Mouse (Mus musculus): ENCODE data around the gene Cpm. TPM values are rescaled to one million over a fixed set of nuclear protein-coding genes. Genes with fewer than 3 reads are reported as not detected.
"Not testable (repeated sequence)": the region's sequence is repeated elsewhere in the genome, so short reads cannot be mapped to it uniquely, and the experiment has no call there.

The Cpm gene
- polyA plus RNA-seq, 1 experiment from 2014 or later, result 6.3 TPM

- not testable (repeated sequence) for H3K27me3 ChIP-seq (ENCODE audit: control insufficient read depth, insufficient read depth, low read length); H3K4me1 ChIP-seq (replicated peaks; ENCODE audit: control insufficient read depth, insufficient read depth, low read length); H3K4me2 ChIP-seq (replicated peaks; ENCODE audit: low read depth, low read length); H3K9ac ChIP-seq (ENCODE audit: low read depth, low read length); ATAC-seq (ENCODE audit: low FRiP score); H3K4me3 ChIP-seq (ENCODE audit: low read depth, low read length); H3K27ac ChIP-seq (ENCODE audit: low read depth, low read length); H3K9me3 ChIP-seq (ENCODE audit: control insufficient read depth, low read length); DNase-seq (ENCODE audit: low spot score); H3K36me3 ChIP-seq (ENCODE audit: control insufficient read depth, insufficient read depth, low read length)
- 91% methylated on average over 11 of the region's 12 CpGs for WGBS
Measured at GRCm38 (mm10) chr10:117735396-117735795, 106.1 kb downstream of the Cpm start.

GRCm38 (mm10) chr10:117736573-117736972 is 107.3 kb downstream of the Cpm start:
- Histone ChIP-seq H3K36me3 (ENCODE audit: control insufficient read depth, insufficient read depth, low read length) (0 out of 2 replicates have a peak, but pooled peaks cover 2% of the 10 kb centered on the region), H3K27me3 (ENCODE audit: control insufficient read depth, insufficient read depth, low read length) (no peaks in the 10 kb centered on the region), H3K9ac (ENCODE audit: low read depth, low read length) (no peak overlapping the region), H3K9me3 (ENCODE audit: control insufficient read depth, low read length) (no peaks in the 10 kb centered on the region), H3K4me3 (ENCODE audit: low read depth, low read length) (no peak overlapping the region), H3K4me2 (replicated peaks; ENCODE audit: low read depth, low read length) (no peak overlapping the region), H3K27ac (ENCODE audit: low read depth, low read length) (no peak overlapping the region), H3K4me1 (replicated peaks; ENCODE audit: control insufficient read depth, insufficient read depth, low read length) (no peaks in the 10 kb centered on the region)
- no peak for ATAC-seq (ENCODE audit: low FRiP score)
- no peak for DNase-seq (ENCODE audit: low spot score)
- WGBS, result 92% methylated on average over 5 of the region's 5 CpGs

Other genes with a start within 250 kb of the Cpm start
- gene Cpsf6, start 249.5 kb upstream of the Cpm start, polyA plus RNA-seq (2014; fragmentation: Nextera tagmentation; extraction: Ambion mirVana), result 230 and 231 TPM in 2 replicates
- gene Mdm2, start 81.3 kb downstream of the Cpm start, polyA plus RNA-seq (2014; fragmentation: Nextera tagmentation; extraction: Ambion mirVana), result 76.6 and 87.8 TPM in 2 replicates
- 18.2 and 20.3 TPM in 2 replicates for gene Slc35e3, start 116.9 kb downstream of the Cpm start, polyA plus RNA-seq (2014; fragmentation: Nextera tagmentation; extraction: Ambion mirVana)
- 82.8 and 95.8 TPM in 2 replicates for gene Nup107, start 163.2 kb downstream of the Cpm start, polyA plus RNA-seq (2014; fragmentation: Nextera tagmentation; extraction: Ambion mirVana)
- gene Rap1b, start 216.5 kb downstream of the Cpm start, polyA plus RNA-seq (2014; fragmentation: Nextera tagmentation; extraction: Ambion mirVana), result 176 and 181 TPM in 2 replicates

Measured in hindbrain, embryonic 11.5 days (tissue).